Mouse (Mus musculus) frontal cortex, postnatal 36 days (tissue): ENCODE measurements around the gene Ntm.
A peak's percentile ranks its signal among the peaks of the same experiment; 100 is the strongest.

ENCODE experiments used
- DNase-seq, 2 experiments: peaks; one replicate each; pipeline ENCODE4 v3.0.0; 2022; ENCODE audit warnings: low spot score in 2 of 2

Gene Ntm

GRCm38 (mm10) chr9:29479051-29479450, 483.9 kb downstream of the Ntm start:
- DNase-seq: no peak

GRCm38 (mm10) chr9:29477219-29477618, 485.7 kb downstream of the Ntm start:
- no peak for DNase-seq

GRCm38 (mm10) chr9:29473418-29473817, 489.5 kb downstream of the Ntm start:
- no peak for DNase-seq

GRCm38 (mm10) chr9:29472226-29472625, 490.7 kb downstream of the Ntm start:
- DNase-seq: peak; percentile 59 to 79

- no peak for DNase-seq
These were observed 498.2 kb downstream of the Ntm start for GRCm38 (mm10) chr9:29464756-29465155.

- no peak for DNase-seq
These were observed 499.9 kb downstream of the Ntm start for GRCm38 (mm10) chr9:29462970-29463593.

- peak; percentile 75 to 83 for DNase-seq
These were observed 504.9 kb downstream of the Ntm start for GRCm38 (mm10) chr9:29457976-29458572.

GRCm38 (mm10) chr9:29456014-29456413, 506.9 kb downstream of the Ntm start:
- DNase-seq: no peak

- DNase-seq: no peak
These were observed 511.7 kb downstream of the Ntm start for GRCm38 (mm10) chr9:29451232-29451631.

- DNase-seq: no peak
These were observed 518.9 kb downstream of the Ntm start for GRCm38 (mm10) chr9:29444001-29444400.

- no peak for DNase-seq
These were observed 523.5 kb downstream of the Ntm start for GRCm38 (mm10) chr9:29439401-29439800.

- no peak for DNase-seq
These were observed 528.3 kb downstream of the Ntm start for GRCm38 (mm10) chr9:29434611-29435010.

- no peak for DNase-seq
These were observed 529.0 kb downstream of the Ntm start for GRCm38 (mm10) chr9:29433910-29434309.

GRCm38 (mm10) chr9:29433156-29433555, 529.8 kb downstream of the Ntm start:
- DNase-seq: no peak

GRCm38 (mm10) chr9:29431590-29431989, 531.4 kb downstream of the Ntm start:
- DNase-seq: no peak

GRCm38 (mm10) chr9:29430189-29430588, 532.8 kb downstream of the Ntm start:
- DNase-seq: no peak

GRCm38 (mm10) chr9:29428322-29428721, 534.6 kb downstream of the Ntm start:
- DNase-seq: no peak

- no peak for DNase-seq
These were observed 536.7 kb downstream of the Ntm start for GRCm38 (mm10) chr9:29426261-29426660.

GRCm38 (mm10) chr9:29415578-29415977, 547.4 kb downstream of the Ntm start:
- no peak for DNase-seq

- no peak for DNase-seq
These were observed 549.8 kb downstream of the Ntm start for GRCm38 (mm10) chr9:29413126-29413525.

GRCm38 (mm10) chr9:29412181-29412771, 550.7 kb downstream of the Ntm start:
- peak; percentile 71 to 74 for DNase-seq

GRCm38 (mm10) chr9:29411408-29412180, 551.3 kb downstream of the Ntm start:
- peak; percentile 69 to 71 for DNase-seq
